Mouse (Mus musculus): Measurements from ENCODE around the gene Gm11437.

DNA sequence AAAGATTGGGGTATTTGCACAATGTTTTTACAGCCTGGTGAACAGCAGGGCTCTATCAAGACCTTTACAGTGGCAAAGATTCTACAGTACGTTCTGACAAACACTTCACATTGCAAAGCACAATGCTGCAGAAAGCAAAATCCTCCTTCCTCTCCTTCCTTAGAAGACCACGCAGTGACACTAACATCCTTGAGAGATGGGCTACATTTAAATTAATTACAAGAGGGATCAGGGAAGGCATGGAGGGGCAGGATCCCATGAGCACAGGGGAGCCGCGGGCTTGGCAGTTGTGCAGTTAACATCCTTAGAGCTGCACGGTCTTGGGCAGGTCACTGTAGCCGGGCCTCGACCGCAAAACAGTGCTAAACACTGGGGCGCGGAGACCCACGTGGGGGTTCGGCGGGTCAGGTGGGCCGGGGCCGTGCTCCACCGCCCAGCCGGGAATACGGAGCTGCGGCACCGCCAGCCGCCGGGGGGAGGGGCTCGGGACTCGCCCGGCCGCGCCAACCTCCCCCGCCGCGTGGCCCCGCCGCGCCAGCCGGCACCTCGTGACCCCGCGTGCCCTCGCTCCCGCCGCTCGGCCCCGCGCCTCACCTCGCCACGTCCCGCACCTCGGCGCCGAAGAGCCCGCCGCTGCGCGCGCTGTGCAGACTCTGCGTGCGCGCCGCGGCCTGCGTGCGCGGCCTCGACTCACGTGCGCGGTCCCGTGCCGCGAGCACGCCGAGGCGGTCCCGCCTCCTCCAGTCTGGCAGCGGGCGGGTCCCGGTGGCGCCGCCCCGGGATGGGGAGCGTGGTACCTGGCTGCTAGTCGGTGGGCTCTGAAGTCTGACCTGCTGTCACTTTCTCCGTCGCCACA is 38.1 kb downstream of the Gm11437 start, which contains the start of the genes Tada2a and Acaca:
- TF ChIP-seq CTCF (IDR thresholded peaks at IDR 0.05; ENCODE audit: insufficient read depth, low read depth, low read length), result no peak
- peak; percentile 57 for TF ChIP-seq POLR2A (IDR thresholded peaks at IDR 0.05; ENCODE audit: insufficient read depth, low read depth, low read length)
